Mouse (Mus musculus) neural tube, embryonic 14.5 days (tissue): ENCODE results near the gene Hnrnpa3. TPM values are rescaled to one million over a fixed set of nuclear protein-coding genes. Genes with fewer than 3 reads are reported as not detected.
A peak's percentile ranks its signal among the peaks of the same experiment; 100 is the strongest.

Source experiments
- ATAC-seq: fragments of 200-750 bp; cut with Nextera tagmentation; 2 replicates; pipeline ENCODE4 v1.8.0; 2017; ENCODE audit warnings: low read depth, mild to moderate bottlenecking, moderate TSS enrichment, moderate library complexity
- H3K27ac ChIP-seq: fragments of 300-500 bp; sonication (generic); 2 replicates; pipeline ENCODE4 v1.5.1; 2014; ENCODE audit warnings: low read depth, mild to moderate bottlenecking, control low read depth, low read length, moderate library complexity, mixed read lengths
- H3K27me3 ChIP-seq: fragments of 300-500 bp; sonication (generic); 2 replicates; pipeline ENCODE4 v1.6.1; 2014; ENCODE audit warnings: low read length; ENCODE audit not compliant: control insufficient read depth, insufficient read depth
- H3K36me3 ChIP-seq: fragments of 300-500 bp; sonication (generic); 2 replicates; pipeline ENCODE4 v1.6.1; 2014; ENCODE audit warnings: low read length, mixed read lengths; ENCODE audit not compliant: control insufficient read depth, insufficient read depth
- H3K4me1 ChIP-seq: fragments of 300-500 bp; sonication (generic); 2 replicates; pipeline ENCODE4 v1.6.1; 2014; ENCODE audit warnings: low read length; ENCODE audit not compliant: control insufficient read depth, insufficient read depth
- H3K4me2 ChIP-seq: fragments of 300-500 bp; sonication (generic); 2 replicates; pipeline ENCODE4 v1.6.1; 2014; ENCODE audit warnings: mild to moderate bottlenecking, low read depth, low read length, control low read depth
- H3K4me3 ChIP-seq: fragments of 300-500 bp; sonication (generic); 2 replicates; pipeline ENCODE4 v1.5.1; 2014; ENCODE audit warnings: low read depth, low read length, control low read depth, mixed read lengths
- H3K9ac ChIP-seq: fragments of 300-500 bp; sonication (generic); replicated peaks from 2 replicates; pipeline ENCODE4 v1.6.1; 2014; ENCODE audit warnings: low read depth, mild to moderate bottlenecking, control low read depth, low read length, mixed read lengths
- H3K9me3 ChIP-seq: fragments of 300-500 bp; sonication (generic); 2 replicates; pipeline ENCODE4 v1.6.1; 2016; ENCODE audit warnings: low read length; ENCODE audit not compliant: control insufficient read depth
- WGBS: fragments of 180-500 bp; shearing (Covaris S2); extraction: QIAGEN DNeasy Blood & Tissue Kit; methylation state at CpG from one replicate; pipeline ENCODE4 v1.1.7; 2014; 5-methylcytosine and 5-hydroxymethylcytosine counted together
- polyA plus RNA-seq: library from polyadenylated mRNA; unstranded; fragments of >200 nt; fragmentation: Nextera tagmentation; extraction: Ambion mirVana; gene quantifications from 2 replicates; pipeline ENCODE4 v1.2.1, GENCODE M21; 2014

The Hnrnpa3 gene
- polyA plus RNA-seq, 1 experiment from 2014 or later: 130 TPM

GRCm38 (mm10) chr2:75661106-75661505, 2.0 kb downstream of the Hnrnpa3 start:
- H3K27ac ChIP-seq: no peak overlapping the region
- no peaks in the 10 kb centered on the region for H3K9me3 ChIP-seq
- WGBS: 48% methylated on average over 2 of the region's 2 CpGs
- H3K9ac ChIP-seq: no peak overlapping the region; the same call in 1 of the 2 replicates
- H3K36me3 ChIP-seq: peaks cover 26% of the 10 kb centered on the region
- peaks cover 10% of the 10 kb centered on the region for H3K4me1 ChIP-seq
- no peak for ATAC-seq
- H3K27me3 ChIP-seq: no peaks in the 10 kb centered on the region
- no peak overlapping the region for H3K4me3 ChIP-seq
- H3K4me2 ChIP-seq: peak overlapping the region; percentile 74

GRCm38 (mm10) chr2:75669491-75670445, 10.7 kb downstream of the Hnrnpa3 start:
- no peak overlapping the region for H3K27ac ChIP-seq
- no peaks in the 10 kb centered on the region for H3K9me3 ChIP-seq
- peaks cover 2% of the 10 kb centered on the region; the same call in 1 of the 2 replicates for H3K36me3 ChIP-seq
- no peak overlapping the region for H3K9ac ChIP-seq
- no peak overlapping the region for H3K4me3 ChIP-seq
- H3K27me3 ChIP-seq: no peaks in the 10 kb centered on the region
- no peaks in the 10 kb centered on the region for H3K4me1 ChIP-seq
- no peak overlapping the region for H3K4me2 ChIP-seq
- ATAC-seq: no peak
- WGBS: 44% methylated on average over 14 of the region's 14 CpGs

- no peak overlapping the region for H3K4me2 ChIP-seq
- ATAC-seq: no peak
- no peaks in the 10 kb centered on the region for H3K4me1 ChIP-seq
- H3K36me3 ChIP-seq: no peaks in the 10 kb centered on the region
- H3K27me3 ChIP-seq: no peaks in the 10 kb centered on the region
- H3K9ac ChIP-seq: no peak overlapping the region
- no peak overlapping the region for H3K4me3 ChIP-seq
- H3K27ac ChIP-seq: no peak overlapping the region
- H3K9me3 ChIP-seq: no peaks in the 10 kb centered on the region
- 83% methylated on average over 6 of the region's 6 CpGs for WGBS
These were observed 11.6 kb downstream of the Hnrnpa3 start for GRCm38 (mm10) chr2:75670446-75671336.

- no peak for ATAC-seq
- Histone ChIP-seq H3K9ac (no peak overlapping the region), H3K4me2 (no peak overlapping the region), H3K4me3 (no peak overlapping the region), H3K4me1 (no peaks in the 10 kb centered on the region), H3K27ac (no peak overlapping the region), H3K36me3 (no peaks in the 10 kb centered on the region), H3K9me3 (no peaks in the 10 kb centered on the region), H3K27me3 (no peaks in the 10 kb centered on the region)
- 83% methylated on average over 2 of the region's 2 CpGs for WGBS
These were observed 12.2 kb downstream of the Hnrnpa3 start for GRCm38 (mm10) chr2:75671337-75671660.

GRCm38 (mm10) chr2:75672561-75672960, 13.5 kb downstream of the Hnrnpa3 start:
- no peaks in the 10 kb centered on the region for H3K9me3 ChIP-seq
- no peak overlapping the region for H3K9ac ChIP-seq
- no peaks in the 10 kb centered on the region for H3K36me3 ChIP-seq
- H3K4me2 ChIP-seq: no peak overlapping the region
- ATAC-seq: no peak
- no peaks in the 10 kb centered on the region for H3K27me3 ChIP-seq
- 77% methylated on average over 3 of the region's 3 CpGs for WGBS
- no peak overlapping the region for H3K4me3 ChIP-seq
- H3K27ac ChIP-seq: no peak overlapping the region
- H3K4me1 ChIP-seq: no peaks in the 10 kb centered on the region

- 66% methylated on average over 14 of the region's 14 CpGs for WGBS
- no peak overlapping the region for H3K9ac ChIP-seq
- no peak for ATAC-seq
- H3K4me2 ChIP-seq: no peak overlapping the region
- no peaks in the 10 kb centered on the region for H3K36me3 ChIP-seq
- H3K4me1 ChIP-seq: no peaks in the 10 kb centered on the region
- H3K27me3 ChIP-seq: no peaks in the 10 kb centered on the region
- H3K27ac ChIP-seq: no peak overlapping the region
- H3K9me3 ChIP-seq: no peaks in the 10 kb centered on the region
- H3K4me3 ChIP-seq: no peak overlapping the region
These were observed 17.5 kb downstream of the Hnrnpa3 start for GRCm38 (mm10) chr2:75676567-75676966.

- Histone ChIP-seq H3K27me3 (no peaks in the 10 kb centered on the region), H3K4me3 (no peak overlapping the region), H3K27ac (no peak overlapping the region), H3K9me3 (no peaks in the 10 kb centered on the region), H3K9ac (no peak overlapping the region), H3K4me1 (no peaks in the 10 kb centered on the region), H3K36me3 (no peaks in the 10 kb centered on the region), H3K4me2 (no peak overlapping the region)
- no peak for ATAC-seq
- whole genome bisulfite sequencing: 96% methylated on average over 8 of the region's 8 CpGs
These were observed 20.9 kb downstream of the Hnrnpa3 start for GRCm38 (mm10) chr2:75679947-75680346.

GRCm38 (mm10) chr2:75681439-75681838, 22.4 kb downstream of the Hnrnpa3 start:
- H3K4me3 ChIP-seq: no peak overlapping the region
- no peak overlapping the region for H3K27ac ChIP-seq
- no peak for ATAC-seq
- no peak overlapping the region for H3K4me2 ChIP-seq
- no peaks in the 10 kb centered on the region for H3K36me3 ChIP-seq
- no peak overlapping the region for H3K9ac ChIP-seq
- no peaks in the 10 kb centered on the region for H3K4me1 ChIP-seq
- 75% methylated on average over 7 of the region's 7 CpGs for WGBS
- H3K9me3 ChIP-seq: no peaks in the 10 kb centered on the region
- no peaks in the 10 kb centered on the region for H3K27me3 ChIP-seq
